Comparison of ENCODE assay signal across 13 mouse cellular contexts in genomic region chr12:78794236-78794635, GRCm38 (mm10). TPM values are rescaled to one million over a fixed set of nuclear protein-coding genes. Genes with fewer than 3 reads are reported as not detected.
DNase-seq lines count a peak whose midpoint lies in the region; ATAC-seq and TF ChIP-seq lines count a peak whose summit lies in the region.
"Had no signal": no experiment of that assay in that cellular context is flagged by ENCODE, and none has a peak within 500 bp of the region (broad histone marks: within the 10 kb centered on the region; RNA-seq: fewer than 3 reads in every experiment).

No protein-coding gene starts in this region.

- H3K9ac ChIP-seq in heart, adult 2 months (ENCODE audit: low read depth, low read length) = no peak overlapping the region
- H3K9ac ChIP-seq in limb, embryonic 14.5 days (ENCODE audit: low read depth, low read length, severe bottlenecking) = no peak overlapping the region
- no peak overlapping the region for H3K9ac ChIP-seq in liver, postnatal 0 days (replicated peaks)
- H3K9ac ChIP-seq: heart, embryonic 12.5 days; neural tube, embryonic 15.5 days; stomach, embryonic 15.5 days had no signal

- TF ChIP-seq POLR2A in heart, adult 2 months (IDR thresholded peaks at IDR 0.05; ENCODE audit: insufficient read depth, low read depth, low read length) = no peak
- no peak for TF ChIP-seq POLR2A in limb, embryonic 14.5 days (IDR thresholded peaks at IDR 0.05; ENCODE audit: borderline replicate concordance, extremely low read depth, insufficient read depth, insufficient read length)

- H3K27me3 ChIP-seq in heart, adult 2 months (ENCODE audit: control insufficient read depth, insufficient read depth, low read length) = no peaks in the 10 kb centered on the region
- no peaks in the 10 kb centered on the region for H3K27me3 ChIP-seq in limb, embryonic 14.5 days (ENCODE audit: control insufficient read depth, insufficient read depth, low read length)
- H3K27me3 ChIP-seq in limb, embryonic 10.5 days (ENCODE audit: low read depth, poor library complexity, severe bottlenecking) = no peaks in the 10 kb centered on the region
- H3K27me3 ChIP-seq in liver, postnatal 0 days (ENCODE audit: insufficient read depth, low read length) = no peaks in the 10 kb centered on the region
- H3K27me3 ChIP-seq: heart, embryonic 12.5 days; neural tube, embryonic 15.5 days; stomach, embryonic 15.5 days had no signal

- no peak overlapping the region for H3K27ac ChIP-seq in heart, adult 2 months
- no peak overlapping the region for H3K27ac ChIP-seq in limb, embryonic 14.5 days (replicated peaks; ENCODE audit: low read depth, low read length)
- no peak overlapping the region for H3K27ac ChIP-seq in limb, embryonic 10.5 days
- no peak overlapping the region for H3K27ac ChIP-seq in liver, postnatal 0 days (ENCODE audit: low read depth)
- H3K27ac ChIP-seq: left cerebral cortex, adult 2 months; neural tube, embryonic 15.5 days; stomach, embryonic 15.5 days had no signal

- no peak overlapping the region for H3K4me2 ChIP-seq in limb, embryonic 14.5 days (replicated peaks; ENCODE audit: low read depth, low read length, severe bottlenecking)
- H3K4me2 ChIP-seq in liver, postnatal 0 days (ENCODE audit: low read depth, low read length) = no peak overlapping the region
- H3K4me2 ChIP-seq: heart, embryonic 12.5 days; neural tube, embryonic 15.5 days; stomach, embryonic 15.5 days had no signal

- H3K9me3 ChIP-seq in limb, embryonic 14.5 days (ENCODE audit: control insufficient read depth, low read length) = no peaks in the 10 kb centered on the region
- no peaks in the 10 kb centered on the region for H3K9me3 ChIP-seq in limb, embryonic 10.5 days (replicated peaks)
- H3K9me3 ChIP-seq in liver, postnatal 0 days (ENCODE audit: low read length) = no peaks in the 10 kb centered on the region
- H3K9me3 ChIP-seq: heart, embryonic 12.5 days; neural tube, embryonic 15.5 days; stomach, embryonic 15.5 days had no signal

- TF ChIP-seq EP300 in heart, adult 2 months (IDR thresholded peaks at IDR 0.05; ENCODE audit: insufficient read depth, low read depth, low read length) = no peak
- no peak for TF ChIP-seq EP300 in liver, postnatal 0 days (IDR thresholded peaks at IDR 0.05; ENCODE audit: low read depth)

- H3K4me3 ChIP-seq in heart, adult 2 months = no peak overlapping the region
- no peak overlapping the region for H3K4me3 ChIP-seq in limb, embryonic 14.5 days (replicated peaks; ENCODE audit: low read length)
- H3K4me3 ChIP-seq in limb, embryonic 10.5 days = no peak overlapping the region
- no peak overlapping the region for H3K4me3 ChIP-seq in liver, postnatal 0 days (ENCODE audit: low read depth, low read length)
- H3K4me3 ChIP-seq: heart, embryonic 12.5 days; left cerebral cortex, adult 2 months; neural tube, embryonic 15.5 days; stomach, embryonic 15.5 days had no signal

- 43% methylated on average over 1 of the region's 1 CpGs for WGBS in heart, adult 2 months
- 32% methylated on average over 1 of the region's 1 CpGs for WGBS in limb, embryonic 14.5 days
- 38% methylated on average over 1 of the region's 1 CpGs for WGBS in limb, embryonic 10.5 days
- WGBS in liver, postnatal 0 days (ENCODE audit: insufficient replicate concordance) = 54% methylated on average over 1 of the region's 1 CpGs

- peak; percentile 26 for DNase-seq in heart, adult 8-10 months (ENCODE audit: low spot score)
- no peak for DNase-seq in heart, adult 2 months
- DNase-seq in limb, embryonic 14.5 days (ENCODE audit: low spot score) = peak; percentile 18
- DNase-seq in limb, embryonic 10.5 days (ENCODE audit: low spot score) = no peak
- DNase-seq in embryo, embryonic 10.5 days (ENCODE audit: low spot score) = peak; percentile 56
- DNase-seq in kidney, postnatal 36 days = peak; percentile 13 to 62
- no peak for DNase-seq in spleen, adult 12 weeks (ENCODE audit: low spot score)
- DNase-seq in liver, postnatal 0 days = no peak
- DNase-seq: cerebellum, postnatal 36 days had no signal

- no peaks in the 10 kb centered on the region; the same call in none of the 2 replicates for H3K36me3 ChIP-seq in heart, adult 2 months (ENCODE audit: control insufficient read depth, insufficient read depth, low read length)
- H3K36me3 ChIP-seq in limb, embryonic 14.5 days (ENCODE audit: control insufficient read depth, insufficient read depth, low read length) = peaks cover 18% of the 10 kb centered on the region
- peaks cover 20% of the 10 kb centered on the region for H3K36me3 ChIP-seq in limb, embryonic 10.5 days
- peaks cover 10% of the 10 kb centered on the region for H3K36me3 ChIP-seq in liver, postnatal 0 days (replicated peaks; ENCODE audit: insufficient read depth, low read length)
- H3K36me3 ChIP-seq: stomach, embryonic 15.5 days had no signal

- no peaks in the 10 kb centered on the region for H3K4me1 ChIP-seq in heart, adult 2 months (ENCODE audit: control insufficient read depth, insufficient read depth, low read length)
- H3K4me1 ChIP-seq in limb, embryonic 14.5 days (ENCODE audit: control insufficient read depth, insufficient read depth, low read length) = no peaks in the 10 kb centered on the region
- H3K4me1 ChIP-seq in limb, embryonic 10.5 days = no peaks in the 10 kb centered on the region
- H3K4me1 ChIP-seq in liver, postnatal 0 days (ENCODE audit: insufficient read depth) = no peaks in the 10 kb centered on the region
- H3K4me1 ChIP-seq: neural tube, embryonic 15.5 days; stomach, embryonic 15.5 days had no signal

- no peak for TF ChIP-seq CTCF in heart, adult 2 months (IDR thresholded peaks at IDR 0.05)
- no peak for TF ChIP-seq CTCF in liver, postnatal 0 days (IDR thresholded peaks at IDR 0.05; ENCODE audit: low read depth)

- no peak for ATAC-seq in limb, embryonic 14.5 days (ENCODE audit: low FRiP score, low read depth)
- no peak for ATAC-seq in liver, postnatal 0 days

- intact Hi-C loops in heart, adult 2 months (cut with DNase I) = no loop called here

- peaks cover 2% of the 10 kb centered on the region; the same call in 1 of the 2 replicates for H3K79me2 ChIP-seq in heart, adult 2 months (replicated peaks; ENCODE audit: control insufficient read depth, insufficient read depth, low read length)

RNA-seq across cellular contexts. Expression of gene Mpp5, which starts 45.5 kb away (rescaled TPM):
- total RNA-seq in heart, adult 8-10 months (2022) = 10 to 100 TPM; 12.7 to 18.1 (median 15.4) TPM
- total RNA-seq in heart, adult 2 months (2021) = 10 to 100 TPM; 11.1 to 19.2 TPM
- 2.1 and 6.5 TPM in 2 replicates for polyA plus RNA-seq in heart, adult 2 months (2012; rRNA removed)
- 7.5 and 8.4 TPM in 2 replicates for polyA plus RNA-seq in limb, embryonic 14.5 days (2012; rRNA removed)
- 13.1 and 14.8 TPM in 2 replicates for polyA plus RNA-seq in limb, embryonic 14.5 days (2014; fragmentation: Nextera tagmentation; extraction: Ambion mirVana)
- 21.2 and 25.0 TPM in 2 replicates for polyA plus RNA-seq in limb, embryonic 10.5 days (2016; fragmentation: Nextera tagmentation; extraction: Ambion mirVana)
- polyA plus RNA-seq in liver, postnatal 0 days (2015; fragmentation: Nextera tagmentation; extraction: Ambion mirVana) = 5.2 and 7.0 TPM in 2 replicates

Comparison
In these comparisons a context has a peak if more than half of its experiments do, and no peak if none do; other contexts are left out.
1. DNase-seq: peak in heart, adult 8-10 months (single experiment), limb, embryonic 14.5 days (single experiment), embryo, embryonic 10.5 days (single experiment) and kidney, postnatal 36 days (2 of 2); none in heart, adult 2 months (0 of 2), limb, embryonic 10.5 days (single experiment), spleen, adult 12 weeks (single experiment) and liver, postnatal 0 days (single experiment).